Mouse (Mus musculus) lung, adult 2 months (tissue): ENCODE data around the gene Kcne1. TPM values are rescaled to one million over a fixed set of nuclear protein-coding genes. Genes with fewer than 3 reads are reported as not detected.

ENCODE experiments used
- DNase-seq: peaks from one replicate; pipeline ENCODE4 v3.0.0; 2022
- H3K4me1 ChIP-seq: fragments of 200-500 bp; 2 replicates; pipeline ENCODE4 v1.6.1; 2011; ENCODE audit warnings: low read length; ENCODE audit not compliant: control insufficient read depth, insufficient read depth
- H3K4me3 ChIP-seq: fragments of 200-500 bp; replicated peaks from 2 replicates; pipeline ENCODE3; 2011; ENCODE audit warnings: low read depth, mild to moderate bottlenecking, control low read depth, low read length; ENCODE audit errors: extremely low read depth
- CTCF ChIP-seq: fragments of 200-500 bp; IDR thresholded peaks from 2 replicates; pipeline ENCODE4 v1.5.1; 2011; ENCODE audit warnings: mild to moderate bottlenecking, low read length, control low read depth; ENCODE audit not compliant: insufficient read depth
- POLR2A ChIP-seq: fragments of 200-500 bp; IDR thresholded peaks from 2 replicates; pipeline ENCODE4 v1.6.1; 2011; ENCODE audit warnings: low read depth, mild to moderate bottlenecking, control low read depth, low read length, borderline replicate concordance; ENCODE audit errors: extremely low read depth
- WGBS: fragments of 180-500 bp; shearing (Covaris S2); methylation state at CpG from one replicate; pipeline ENCODE4 v1.1.7; 2018; 5-methylcytosine and 5-hydroxymethylcytosine counted together
- polyA plus RNA-seq: library from polyadenylated mRNA; depleted of rRNA; stranded (reverse); fragments of >200 nt; gene quantifications from 2 replicates; pipeline ENCODE4 v1.2.3, GENCODE M21; 2012

The Kcne1 gene
- polyA plus RNA-seq, 1 experiment = not detected

GRCm38 (mm10) chr16:92340612-92341511 lies 18.4 kb downstream of the Kcne1 start:
- TF ChIP-seq POLR2A = no peak
- peak; percentile 74 for TF ChIP-seq CTCF
- no peaks in the 10 kb centered on the region; the same call in 1 of the 2 replicates for H3K4me1 ChIP-seq
- 19% methylated on average over 27 of the region's 27 CpGs for WGBS
- peak overlapping the region; percentile 44 for H3K4me3 ChIP-seq
- peak; percentile 67 for DNase-seq

DNA sequence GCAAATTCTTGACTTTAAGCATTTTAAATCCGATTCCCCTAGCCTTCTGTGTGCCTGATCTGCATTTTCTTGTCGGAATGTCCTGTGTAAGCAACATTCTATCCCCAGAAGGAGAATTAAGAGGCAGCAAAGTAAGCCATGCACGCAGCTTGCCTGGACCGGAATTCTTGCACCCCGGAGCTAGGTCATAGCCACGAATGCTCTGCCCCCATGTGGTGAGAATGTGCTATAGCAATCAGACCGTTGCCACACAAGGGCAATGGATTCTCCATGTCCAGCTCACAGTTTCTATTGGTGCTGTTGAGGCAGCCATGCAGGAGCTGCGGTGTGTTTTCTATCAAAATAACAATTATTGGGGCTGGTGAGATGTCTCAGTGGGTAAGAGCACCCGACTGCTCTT lies 23.0 kb downstream of the Kcne1 start:
- no peaks in the 10 kb centered on the region for H3K4me1 ChIP-seq
- no peak overlapping the region for H3K4me3 ChIP-seq
- peak; percentile 98 for TF ChIP-seq CTCF
- no peak for TF ChIP-seq POLR2A
- peak; percentile 62 for DNase-seq
- 5% methylated on average over 9 of the region's 9 CpGs for WGBS

DNA sequence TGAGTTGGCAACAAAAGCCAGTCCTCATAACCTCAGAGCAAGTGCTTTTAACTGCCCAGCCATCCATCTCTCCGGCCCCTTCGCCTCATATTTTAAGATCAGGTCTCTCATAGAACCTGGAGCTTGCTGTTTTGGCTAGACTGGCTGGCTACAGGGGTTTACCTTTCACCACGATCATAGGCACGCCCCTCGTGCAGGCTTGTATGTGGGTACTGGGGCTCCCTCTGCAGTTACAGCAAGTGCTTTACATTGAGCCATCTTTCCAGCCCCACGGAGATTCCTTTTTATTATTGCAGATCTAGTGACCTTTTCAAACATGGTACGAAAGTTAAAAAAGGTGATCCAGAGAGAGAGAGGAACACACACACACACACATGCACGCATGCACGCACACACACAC lies 24.7 kb downstream of the Kcne1 start:
- Histone ChIP-seq H3K4me3 (no peak overlapping the region), H3K4me1 (no peaks in the 10 kb centered on the region)
- no peak for DNase-seq
- WGBS = 60% methylated on average over 9 of the region's 9 CpGs
- no peak for TF ChIP-seq CTCF
- no peak for TF ChIP-seq POLR2A

- 73% methylated on average over 5 of the region's 5 CpGs for WGBS
- DNase-seq = no peak
Observed at GRCm38 (mm10) chr16:92330966-92331365, 28.3 kb downstream of the Kcne1 start.

DNA sequence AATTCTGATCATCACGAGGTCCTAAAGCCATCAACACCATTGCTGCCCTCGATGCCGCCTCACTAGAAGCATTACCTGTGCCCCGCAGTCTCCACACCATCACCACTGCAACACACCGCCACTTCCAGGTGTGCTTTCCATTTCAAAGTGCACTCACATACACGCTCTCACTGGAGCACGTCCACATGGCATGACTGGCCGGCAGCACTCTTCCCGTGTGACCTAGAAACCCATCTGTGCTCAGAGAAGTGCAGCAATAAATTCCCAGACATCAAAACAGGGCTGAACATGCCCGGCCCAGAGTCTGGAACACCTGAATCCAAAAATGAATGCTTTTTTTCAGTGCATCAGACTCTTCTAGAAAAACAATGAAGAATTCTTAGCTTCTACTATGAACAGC lies 31.4 kb downstream of the Kcne1 start:
- DNase-seq = no peak
- Histone ChIP-seq H3K4me1 (no peaks in the 10 kb centered on the region), H3K4me3 (no peak overlapping the region)
- TF ChIP-seq CTCF (no peak), POLR2A (no peak)
- WGBS = 91% methylated on average over 10 of the region's 10 CpGs

More at GRCm38 (mm10) chr16:92330966-92331365, 28.3 kb downstream of the Kcne1 start:
- TF ChIP-seq POLR2A (no peak), CTCF (no peak)
- Histone ChIP-seq H3K4me1 (no peaks in the 10 kb centered on the region), H3K4me3 (no peak overlapping the region)

GRCm38 (mm10) chr16:92325062-92325406 lies 34.2 kb downstream of the Kcne1 start:
- WGBS = 79% methylated on average over 1 of the region's 1 CpGs
- no peak for TF ChIP-seq CTCF
- TF ChIP-seq POLR2A = no peak
- Histone ChIP-seq H3K4me1 (no peaks in the 10 kb centered on the region), H3K4me3 (no peak overlapping the region)
- no peak for DNase-seq

- no peaks in the 10 kb centered on the region for H3K4me1 ChIP-seq
- 35% methylated on average over 7 of the region's 7 CpGs for WGBS
- no peak for DNase-seq
- TF ChIP-seq POLR2A (no peak), CTCF (no peak)
- H3K4me3 ChIP-seq = no peak overlapping the region
Observed at GRCm38 (mm10) chr16:92324309-92325061, 34.8 kb downstream of the Kcne1 start.

GRCm38 (mm10) chr16:92321341-92321740 lies 37.9 kb downstream of the Kcne1 start, which contains the start of gene Fam243:
Gene Fam243, minus strand, starts transcription at chr16:92321441.
- H3K4me3 ChIP-seq = no peak within 1 kb of the TSS
- WGBS = 90% methylated on average over 8 of the region's 8 CpGs
- DNase-seq = no peak
- H3K4me1 ChIP-seq = no peaks in the 10 kb centered on the region
- TF ChIP-seq POLR2A (no peak), CTCF (no peak)

DNA sequence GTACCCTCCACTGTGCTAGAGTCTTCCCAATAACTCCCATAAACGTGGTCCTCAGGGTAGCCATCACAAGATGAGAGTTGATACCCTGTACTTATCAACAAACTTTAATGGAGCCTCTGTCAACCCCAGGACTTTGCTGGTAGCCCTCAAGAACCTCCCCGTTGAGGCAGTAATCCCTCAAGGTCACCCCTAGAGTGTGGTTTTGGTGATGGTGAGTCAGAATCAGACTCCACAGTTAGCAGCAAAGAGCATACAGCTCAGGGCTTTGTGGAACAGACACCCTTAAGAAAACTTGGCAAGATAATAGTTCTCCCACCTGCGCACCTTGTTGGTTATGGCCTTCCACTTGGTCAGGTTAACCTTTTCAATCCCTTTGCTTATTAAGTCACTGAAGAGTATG lies 38.9 kb downstream of the Kcne1 start:
- 81% methylated on average over 3 of the region's 3 CpGs for WGBS
- TF ChIP-seq CTCF (no peak), POLR2A (no peak)

More for the DNA sequence above, 38.9 kb downstream of the Kcne1 start:
- DNase-seq = no peak
- no peak overlapping the region for H3K4me3 ChIP-seq
- no peaks in the 10 kb centered on the region for H3K4me1 ChIP-seq
